Mouse (Mus musculus) thymus, postnatal 4 days (tissue): ENCODE measurements around the gene Actl10.

Experiments
- DNase-seq: peaks from one replicate; pipeline ENCODE4 v3.0.0; 2021

Gene Actl10

DNA sequence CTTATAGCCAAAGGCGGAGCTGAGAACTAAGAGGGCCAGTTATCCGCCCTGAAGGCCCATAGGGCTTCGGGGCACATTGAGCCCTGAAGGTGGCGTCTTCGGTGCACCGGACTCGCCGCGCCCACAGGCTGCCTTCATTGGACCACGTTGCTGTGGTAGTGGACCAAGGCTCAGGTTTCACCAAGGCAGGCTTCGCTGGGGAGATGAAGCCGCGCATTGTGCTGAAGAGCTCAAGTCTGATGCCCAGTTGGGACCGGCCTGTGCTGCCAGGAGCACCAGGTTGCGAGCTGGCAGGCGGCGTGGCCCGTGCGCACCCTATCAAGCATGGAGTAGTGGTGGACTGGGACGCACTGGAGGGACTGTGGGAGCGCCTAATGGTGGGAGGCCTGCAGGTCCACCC lies 351 bp downstream of the Actl10 start:
- no peak for DNase-seq

DNA sequence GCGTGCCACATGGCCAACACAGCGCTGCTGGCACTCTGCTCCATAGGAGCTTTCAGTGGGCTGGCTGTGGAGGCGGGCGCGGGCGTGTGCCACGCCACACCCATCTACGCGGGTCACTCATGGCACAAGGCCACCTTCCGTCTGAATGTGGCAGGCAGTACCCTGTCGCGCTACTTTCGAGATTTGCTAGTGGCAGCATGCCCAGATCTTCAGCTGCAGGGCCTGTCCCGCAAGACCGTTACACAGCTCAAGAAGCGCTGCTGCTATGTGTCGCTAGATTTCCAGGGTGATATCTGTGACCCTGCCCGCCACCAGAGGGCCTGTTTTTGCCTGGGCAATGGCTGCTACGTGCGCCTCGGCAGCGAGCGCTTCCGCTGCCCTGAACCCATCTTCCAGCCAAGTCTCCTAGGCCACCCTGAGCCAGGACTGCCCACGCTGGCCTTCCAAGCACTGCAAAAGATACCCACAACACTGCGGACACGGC lies 890 bp downstream of the Actl10 start:
- DNase-seq: peak; percentile 86

DNA sequence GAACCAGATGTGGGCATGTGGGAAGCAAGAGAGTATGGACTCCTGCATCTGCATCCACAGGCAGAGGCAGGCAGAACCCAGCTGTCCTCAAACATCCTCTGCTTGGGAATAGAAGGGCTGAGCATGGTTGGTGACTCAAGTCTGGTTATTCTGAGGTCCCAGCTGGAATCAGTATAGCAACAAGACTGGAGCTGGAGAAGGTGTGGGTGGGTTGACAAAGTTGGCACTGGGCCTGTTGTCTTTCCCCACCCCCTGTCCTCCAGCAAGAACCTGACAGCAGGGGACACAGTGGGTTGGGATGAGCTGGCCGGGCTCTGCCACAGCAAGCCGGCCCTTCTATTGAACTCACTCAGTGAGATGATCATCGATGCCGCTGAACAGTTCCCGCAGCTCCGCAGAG lies 3.7 kb downstream of the Actl10 start:
- no peak for DNase-seq

DNA sequence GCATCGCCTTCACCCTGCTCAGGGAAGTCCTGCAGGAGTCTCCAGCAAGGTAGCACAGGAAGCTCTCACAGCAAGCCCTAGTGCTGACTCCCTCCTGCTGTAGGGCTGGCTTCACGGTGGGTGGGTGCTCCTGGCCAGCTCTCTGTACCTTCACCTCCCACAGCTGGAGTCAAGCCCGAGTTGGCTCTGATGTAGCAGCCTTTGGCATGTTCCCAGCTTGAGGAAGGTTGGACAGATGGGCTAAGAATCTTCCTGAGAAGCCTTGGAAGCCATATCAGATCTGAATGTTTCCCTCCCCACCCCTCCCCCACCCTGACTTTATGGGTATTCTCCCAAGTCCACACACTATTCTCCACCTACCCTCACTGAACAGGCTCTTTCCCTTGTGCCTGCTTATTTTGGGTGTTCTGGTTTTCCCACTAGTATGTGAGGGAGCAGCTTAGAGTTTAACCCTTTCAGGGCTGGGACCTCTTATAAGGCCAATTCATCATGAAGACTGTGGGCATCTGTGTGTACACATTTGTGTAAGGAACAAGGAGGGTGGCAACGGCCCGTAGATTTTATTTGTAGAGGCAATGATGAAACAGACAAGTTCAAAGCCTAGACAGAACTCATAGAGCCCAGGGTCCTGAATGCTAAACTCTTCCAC lies 5.7 kb downstream of the Actl10 start:
- DNase-seq: peak; percentile 47

DNA sequence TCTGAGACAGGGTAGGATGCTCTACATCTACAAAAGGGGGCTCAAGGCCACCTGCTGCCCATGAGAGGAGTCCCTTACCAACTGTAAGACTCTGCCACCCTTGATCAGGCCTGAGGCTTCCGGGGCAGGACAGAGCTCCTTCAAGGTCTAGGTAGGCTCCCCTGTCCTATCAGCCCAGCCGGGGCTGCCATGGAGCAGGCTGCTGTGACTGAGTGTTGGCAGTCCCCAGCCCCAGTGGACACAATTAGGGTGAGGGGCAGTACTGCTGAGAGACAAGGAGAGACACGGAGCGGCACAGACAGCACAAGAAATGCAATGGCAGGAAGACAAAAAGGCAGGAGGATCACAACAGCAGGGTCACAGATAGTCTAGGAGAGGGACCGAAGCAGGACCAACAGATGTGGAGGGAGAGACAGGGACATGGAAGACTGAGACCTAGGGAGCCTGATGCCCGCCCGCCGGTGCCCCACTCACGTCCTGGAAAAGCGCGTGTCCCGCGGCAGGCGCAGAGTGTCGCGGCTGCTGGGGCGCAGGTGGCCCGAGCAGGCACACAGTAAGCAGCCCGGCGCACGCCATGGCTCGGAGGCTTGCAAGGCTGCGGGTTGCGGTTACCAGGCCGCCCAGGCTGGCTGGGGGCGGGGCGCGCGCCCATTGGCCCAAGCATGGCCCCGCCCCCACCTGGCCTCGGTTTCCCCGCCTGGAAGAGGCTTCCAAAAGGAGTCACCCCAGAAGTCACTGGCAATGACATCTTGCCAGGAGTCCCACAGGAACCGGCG lies 6.9 kb downstream of the Actl10 start, which contains the start of gene Necab3:
Necab3 (minus strand) TSS at position 627 of the 776 bp plus-strand sequence.
- peak; percentile 82 for DNase-seq

DNA sequence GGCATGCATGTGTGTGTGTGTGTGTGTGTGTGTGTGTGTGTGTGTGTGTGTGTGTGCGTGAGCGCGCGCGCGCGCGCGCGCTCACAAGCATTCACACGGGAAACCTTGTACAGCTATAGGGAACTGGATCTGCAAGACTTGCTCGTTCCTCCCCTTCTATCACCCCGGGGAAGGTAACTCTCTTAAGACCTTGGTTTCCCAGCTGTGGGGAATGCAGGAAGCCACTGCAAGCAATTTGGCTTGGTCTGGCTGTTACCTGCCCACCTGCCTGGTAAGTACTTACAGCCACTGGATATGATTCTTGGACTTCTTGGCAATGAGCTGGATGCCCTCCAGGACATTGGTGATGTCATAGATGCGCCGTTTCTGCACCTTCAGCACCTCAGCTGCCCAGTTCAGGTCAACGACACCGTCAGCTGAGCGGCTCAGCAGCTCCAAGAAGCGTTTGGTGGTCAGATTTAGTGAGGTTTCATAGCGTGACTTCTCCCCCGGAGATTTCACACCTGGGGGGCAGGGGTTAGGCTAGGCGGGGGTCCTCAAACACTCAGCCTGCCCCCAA lies 12.1 kb downstream of the Actl10 start:
- DNase-seq: no peak

DNA sequence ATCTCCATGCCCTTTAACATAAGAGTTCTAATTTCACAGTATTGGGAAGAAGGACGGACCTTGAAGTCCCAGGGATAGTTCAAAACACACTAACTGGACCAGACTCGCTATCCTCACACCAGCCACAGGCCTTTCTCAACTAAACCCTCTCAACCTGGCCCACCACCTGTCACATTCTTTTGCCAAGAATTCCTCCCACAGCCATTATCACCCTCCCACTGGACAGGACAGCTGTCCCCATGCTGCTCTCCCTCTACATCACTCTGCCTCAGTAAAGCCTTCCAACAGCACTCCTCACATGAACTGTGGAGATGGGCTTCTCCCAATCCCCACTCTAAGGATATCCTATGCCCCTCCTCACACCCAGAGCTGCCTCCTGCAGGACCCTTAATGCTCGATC lies 14.0 kb downstream of the Actl10 start:
- DNase-seq: no peak

DNA sequence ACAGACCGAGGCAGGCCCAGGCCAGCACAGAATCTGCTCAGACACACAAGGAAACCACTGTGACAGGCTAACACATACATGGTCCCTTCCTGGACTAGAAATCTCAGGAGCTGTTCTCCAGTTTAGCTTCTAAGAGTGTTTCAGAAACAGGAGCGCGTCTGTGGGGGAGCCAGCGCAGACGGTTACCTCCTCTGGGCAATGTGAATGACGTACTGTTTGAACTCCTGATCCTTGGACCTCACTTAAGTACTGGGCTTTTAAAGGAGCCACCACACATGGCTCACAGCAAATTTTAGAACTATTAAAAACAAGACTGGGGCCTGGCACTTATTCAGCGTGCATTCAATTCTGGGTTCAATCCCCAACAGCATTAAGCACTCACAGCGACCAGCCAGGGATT lies 15.1 kb downstream of the Actl10 start:
- no peak for DNase-seq

DNA sequence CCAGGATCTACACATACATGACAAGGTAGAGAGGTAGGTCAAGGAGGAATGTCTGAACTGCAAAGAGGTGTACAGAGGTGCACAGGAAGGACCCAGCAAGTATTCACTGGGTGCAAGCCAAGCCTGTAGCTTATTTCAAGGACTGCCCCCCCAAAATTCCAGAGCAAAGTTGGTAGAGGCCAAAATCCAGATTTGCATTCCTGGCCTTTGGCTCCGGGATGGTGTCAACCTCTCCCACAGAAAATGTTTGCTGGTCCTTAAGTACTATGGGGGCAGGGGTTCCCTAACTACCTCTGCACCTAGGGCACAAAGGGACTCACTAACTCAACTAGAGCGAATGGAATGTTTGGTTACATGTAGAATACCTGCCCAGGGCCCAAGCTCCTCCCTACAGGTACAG lies 16.2 kb downstream of the Actl10 start:
- no peak for DNase-seq

DNA sequence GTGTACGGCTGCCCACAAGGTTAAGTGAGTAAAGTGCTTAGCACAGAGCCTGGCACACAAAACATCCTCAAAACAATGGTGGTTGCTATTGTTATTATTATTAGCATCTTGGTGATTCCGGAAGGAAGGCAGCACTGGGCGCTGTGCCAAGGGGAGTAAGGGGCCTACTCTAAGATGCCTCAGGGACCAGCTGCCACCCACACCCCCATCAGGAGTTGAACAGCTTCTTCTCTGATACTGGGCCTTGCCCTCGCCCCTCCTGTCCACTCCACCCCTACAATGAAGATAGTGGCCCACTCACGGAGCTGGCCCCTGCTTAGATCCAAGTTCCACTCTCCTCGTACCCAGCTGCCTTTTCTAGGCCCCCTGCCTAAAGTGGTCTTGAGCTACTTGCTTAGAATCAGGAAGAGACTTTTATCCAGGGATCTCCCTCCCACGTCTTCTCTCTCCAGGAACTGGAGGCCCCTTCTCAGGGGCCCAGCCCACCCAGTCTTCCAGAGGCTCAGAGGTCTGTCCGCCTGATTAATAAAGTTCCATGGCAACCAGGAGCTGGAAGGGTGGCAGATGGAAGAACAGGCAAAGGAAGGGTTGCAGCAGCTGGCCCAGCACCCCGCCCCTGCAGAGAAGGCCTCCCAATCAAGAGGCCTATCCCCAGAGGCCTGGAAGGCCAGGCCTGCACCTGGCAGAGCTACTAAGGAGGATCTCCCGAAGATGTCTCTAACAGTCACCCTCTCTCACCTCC lies 16.9 kb downstream of the Actl10 start:
- no peak for DNase-seq

DNA sequence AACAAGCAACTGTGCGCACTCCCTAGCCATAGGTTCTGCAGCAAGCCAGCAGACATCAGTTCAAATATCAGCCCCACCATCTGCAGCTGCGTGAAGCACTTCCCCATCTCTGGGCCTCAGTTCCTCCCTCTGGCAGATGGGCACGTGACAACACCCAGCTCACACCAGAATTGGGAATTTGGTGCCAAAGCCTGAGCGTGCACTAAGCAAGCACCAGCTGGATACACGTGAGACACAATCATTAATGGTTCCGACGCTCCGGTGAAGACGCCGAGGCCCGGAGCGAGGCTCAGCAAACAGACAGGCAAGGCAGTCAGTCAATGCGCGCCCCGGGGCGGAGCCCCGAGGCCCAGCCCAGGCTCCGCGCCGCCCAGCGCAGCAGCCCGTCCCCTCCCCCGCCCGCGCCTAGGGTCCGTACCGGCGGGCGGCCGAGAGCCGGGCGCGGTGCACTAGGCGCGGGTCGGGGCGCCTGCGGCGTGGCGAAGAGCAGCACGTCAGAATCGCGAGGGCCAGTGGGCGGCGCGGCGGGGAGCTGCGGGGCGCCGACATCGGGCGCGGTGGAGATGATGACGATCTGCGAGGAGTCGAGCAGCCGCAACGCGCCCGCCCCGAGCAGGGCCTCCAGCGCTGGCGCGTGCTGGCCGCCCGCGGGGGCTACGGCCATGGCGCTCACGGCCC lies 17.6 kb downstream of the Actl10 start:
- DNase-seq: peak; percentile 80

DNA sequence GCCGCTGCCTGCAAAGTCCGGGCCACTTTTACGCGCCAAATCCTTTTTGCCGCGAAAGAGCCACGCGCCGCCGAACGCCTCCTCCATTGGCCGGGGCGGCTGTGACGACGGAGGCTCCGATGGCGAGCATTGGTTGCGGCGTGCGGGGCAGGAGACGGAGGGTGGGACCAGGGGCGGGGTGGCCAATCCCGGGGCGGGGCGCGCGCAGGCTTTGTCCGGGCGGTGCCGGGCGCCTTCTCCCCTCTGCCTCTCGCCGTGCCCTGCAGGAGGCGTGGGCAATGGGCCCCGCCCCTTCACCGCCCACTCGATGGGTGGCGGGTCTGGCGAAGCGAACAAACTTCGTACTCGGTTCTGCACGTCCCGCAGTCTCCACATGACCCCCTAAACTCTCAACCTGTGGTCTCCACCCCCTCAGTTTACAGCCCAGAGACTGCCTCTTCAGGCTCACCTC lies 18.3 kb downstream of the Actl10 start, which contains the start of gene E2f1:
E2f1 (minus strand) TSS at position 57 of the 451 bp plus-strand sequence.
- DNase-seq: peak; percentile 98

DNA sequence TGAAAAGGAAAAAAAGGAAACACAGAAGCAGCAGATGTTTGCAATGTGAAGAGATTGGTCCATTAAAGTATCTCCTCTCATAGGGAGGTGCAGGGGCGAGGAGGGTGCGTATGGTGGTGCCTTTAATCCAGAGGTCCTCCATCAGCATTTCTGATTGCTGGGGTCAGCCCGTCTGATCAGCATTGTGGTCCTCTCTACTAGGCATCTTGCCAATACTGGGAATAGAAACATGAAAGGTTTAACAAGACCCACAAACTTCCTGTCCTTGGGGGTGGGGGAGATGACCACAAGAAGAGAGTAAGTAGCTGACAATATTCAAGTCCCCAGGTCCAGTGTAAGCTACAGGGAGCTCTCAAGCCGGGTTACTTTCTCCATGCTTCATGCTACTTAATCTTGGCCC lies 19.1 kb downstream of the Actl10 start:
- no peak for DNase-seq

DNA sequence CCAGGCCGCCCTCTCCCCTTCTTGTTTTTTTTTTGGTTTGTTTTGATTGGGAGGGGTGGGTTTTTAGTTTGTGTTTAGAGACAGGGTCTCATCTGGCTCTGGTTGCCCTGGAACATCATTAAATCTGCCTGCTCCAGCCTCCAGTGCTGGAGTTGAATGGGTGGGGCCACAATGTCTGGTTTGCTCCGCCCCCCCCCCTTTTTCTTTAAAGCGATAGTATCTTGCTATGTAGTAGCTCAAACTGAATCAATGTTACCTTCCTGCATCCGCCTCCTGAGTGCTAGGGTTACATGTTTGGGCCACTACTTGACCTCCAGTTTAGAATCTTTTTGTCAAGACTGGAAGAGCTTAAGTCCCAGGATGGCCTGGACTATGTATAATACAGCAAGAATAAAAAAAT lies 19.7 kb downstream of the Actl10 start:
- DNase-seq: no peak

DNA sequence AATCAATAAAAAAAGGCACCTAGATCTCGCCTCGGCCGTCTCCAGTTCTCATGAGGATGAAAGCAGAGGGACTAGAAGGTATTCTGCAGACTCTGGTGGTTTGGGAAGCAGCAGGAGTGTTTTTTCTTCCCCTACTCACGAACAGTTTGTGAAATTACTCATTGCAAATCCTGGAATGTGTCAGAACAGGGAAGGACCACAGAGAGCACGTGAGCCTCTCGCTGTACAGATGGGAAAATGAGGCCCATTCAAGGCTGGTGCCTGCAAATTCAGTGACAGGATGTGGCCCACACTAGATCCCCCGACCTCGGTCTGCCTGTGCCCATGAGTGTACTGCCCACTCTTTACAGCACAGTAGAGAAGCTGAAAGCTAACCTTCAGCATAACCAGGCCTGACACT lies 20.4 kb downstream of the Actl10 start:
- no peak for DNase-seq

DNA sequence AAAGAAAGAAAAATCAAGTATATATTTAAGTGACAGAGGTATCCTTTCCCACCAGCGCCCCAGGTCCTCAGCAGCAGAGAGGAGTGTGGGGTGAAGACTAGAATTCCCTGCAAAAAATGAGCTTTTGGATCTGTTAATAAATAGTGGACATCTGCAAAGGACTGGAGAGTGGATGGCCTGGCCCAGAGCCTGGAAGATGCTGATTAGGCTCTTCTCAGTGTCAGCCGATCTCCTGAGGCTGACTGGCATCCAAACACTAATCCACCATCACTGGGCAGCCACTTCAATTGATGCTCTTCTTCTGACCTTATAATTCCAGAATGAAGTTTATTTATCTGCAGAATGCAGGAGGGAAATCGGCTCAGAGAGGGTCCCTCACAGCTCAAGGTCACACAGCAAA lies 21.4 kb downstream of the Actl10 start:
- DNase-seq: no peak

DNA sequence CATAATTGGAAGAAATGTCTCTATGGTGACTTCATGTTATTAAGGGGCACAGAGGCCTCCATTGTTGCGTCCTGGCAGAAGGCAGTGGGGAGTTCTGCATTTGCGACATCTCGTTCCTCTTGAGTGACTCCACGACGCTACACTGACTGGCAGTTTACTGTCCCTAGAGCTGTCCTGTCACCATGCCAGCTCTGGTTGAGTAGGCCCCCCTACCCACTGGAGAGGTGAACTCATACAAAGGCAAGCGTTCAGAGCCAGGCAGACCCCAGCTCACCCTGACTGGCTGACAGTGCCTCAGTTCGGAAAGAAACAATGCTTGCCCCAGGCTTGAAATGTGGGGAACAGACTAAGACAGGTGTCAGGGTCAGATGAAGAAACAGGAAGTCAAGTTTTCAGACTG lies 22.7 kb downstream of the Actl10 start:
- DNase-seq: no peak

DNA sequence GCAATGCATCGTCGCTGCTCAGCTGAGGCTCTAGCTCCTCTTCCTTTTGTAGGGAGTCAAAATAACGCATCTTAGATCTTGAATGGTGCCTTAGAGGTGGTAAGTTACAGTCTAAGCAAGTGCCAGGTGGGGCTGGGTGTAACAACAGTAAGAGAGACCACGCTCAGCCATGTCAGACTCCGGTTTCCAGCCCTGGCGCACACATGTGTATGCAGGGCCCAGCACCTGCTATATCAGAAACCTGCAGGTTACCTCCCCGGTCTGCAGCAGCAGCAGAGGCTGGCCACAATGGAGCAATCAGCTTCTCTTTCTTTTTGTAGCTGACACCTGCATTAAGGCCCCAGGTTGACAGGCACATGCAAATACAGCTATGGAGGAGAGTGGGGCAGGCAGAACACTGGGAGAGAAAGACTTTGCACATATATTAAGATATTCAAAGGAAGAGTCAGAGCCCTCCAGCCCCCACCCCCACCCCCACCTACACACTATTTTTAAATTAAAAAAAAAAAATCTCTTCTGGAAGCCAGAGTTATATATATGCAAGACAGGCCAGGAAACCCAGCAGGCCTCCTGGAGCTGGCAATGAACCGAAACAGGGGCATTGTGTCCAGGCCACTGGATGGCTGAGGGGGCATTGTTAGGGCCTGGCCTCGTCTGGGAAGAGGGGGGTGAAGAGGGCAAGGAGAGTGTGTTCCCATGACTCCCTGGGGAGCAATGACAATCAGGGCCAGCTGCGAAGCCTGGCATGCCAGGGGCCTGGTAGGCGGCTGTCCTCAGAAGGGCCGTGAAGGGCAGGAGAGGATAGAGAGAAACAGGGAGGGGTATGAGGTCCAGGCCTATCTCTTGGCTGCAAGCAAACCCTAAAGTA lies 25.5 kb downstream of the Actl10 start:
- DNase-seq: peak; percentile 69

DNA sequence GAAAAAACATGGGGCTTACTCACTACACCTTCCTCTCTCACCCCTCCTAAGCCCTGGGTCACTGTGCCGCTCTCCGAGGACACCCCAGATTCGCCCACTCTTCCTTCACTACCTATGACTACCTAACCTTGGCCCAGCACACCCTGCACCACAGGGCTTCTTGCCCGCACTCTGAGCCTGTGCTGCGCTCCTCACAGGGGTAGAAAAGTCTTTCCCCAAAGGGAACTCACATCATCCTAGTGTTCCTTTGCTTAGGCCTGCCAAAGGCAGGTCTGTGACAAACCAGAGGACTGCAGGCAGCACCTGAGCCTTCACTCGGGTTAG lies 26.1 kb downstream of the Actl10 start:
- no peak for DNase-seq

DNA sequence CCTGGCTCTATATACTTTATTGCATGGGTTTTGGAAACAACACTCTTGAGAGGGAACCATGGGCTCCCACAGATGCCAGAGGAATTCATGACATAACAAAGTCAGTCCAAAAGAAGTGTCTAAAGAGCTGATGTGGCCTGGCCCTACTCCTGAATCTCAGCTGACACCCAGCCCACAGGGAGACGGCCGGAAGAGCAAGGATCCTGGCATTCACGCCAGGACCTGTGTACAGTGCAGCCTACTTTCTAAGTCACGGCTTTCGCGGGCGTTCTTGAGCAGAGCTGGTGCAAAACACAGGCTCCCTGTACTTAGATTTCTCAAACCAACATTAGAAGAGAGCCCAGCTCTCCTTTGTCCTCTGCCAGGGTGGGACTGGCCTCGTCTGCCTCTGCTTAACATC lies 29.0 kb downstream of the Actl10 start:
- DNase-seq: no peak

DNA sequence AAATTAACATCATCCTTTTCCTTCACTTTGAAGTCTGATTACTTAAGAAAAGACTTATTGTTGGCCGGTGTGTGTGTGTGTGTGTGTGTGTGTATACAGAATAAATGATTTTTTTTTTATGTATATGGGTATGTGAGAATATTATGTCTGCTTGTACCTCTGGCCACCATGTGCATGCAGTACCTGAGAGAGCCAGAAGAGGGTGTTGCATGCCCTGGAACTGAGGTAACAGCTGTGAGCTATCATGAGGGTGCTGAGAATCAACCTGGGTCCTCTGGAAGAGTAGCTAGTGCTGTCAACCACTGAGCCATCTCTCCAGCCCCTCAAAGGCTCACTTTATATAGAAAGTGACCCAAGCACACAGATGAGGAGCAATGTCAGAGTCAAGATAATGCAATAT lies 29.8 kb downstream of the Actl10 start:
- no peak for DNase-seq
